Mouse (Mus musculus) small intestine, adult 2 months (tissue): ENCODE data around the gene Por.

Experiments used
- CTCF ChIP-seq: fragments of 200-500 bp; IDR thresholded peaks from 2 replicates; pipeline ENCODE4 v1.5.1; 2012; ENCODE audit warnings: low read depth, mild to moderate bottlenecking, control low read depth, inconsistent platforms, low read length, moderate library complexity, mixed read lengths; ENCODE audit not compliant: insufficient replicate concordance, insufficient read length; ENCODE audit errors: extremely low read depth
- POLR2A ChIP-seq: fragments of 200-500 bp; IDR thresholded peaks from 2 replicates; pipeline ENCODE4 v1.6.1; 2012; ENCODE audit warnings: low read depth, mild to moderate bottlenecking, control low read depth, inconsistent platforms, low read length, moderate library complexity

GRCm38 (mm10) chr5:135643869-135644268 lies 26.0 kb upstream of the Por start:
- TF ChIP-seq CTCF (no peak), POLR2A (no peak)
